Comparison of ENCODE assay signal across 10 mouse cellular contexts in genomic region chr1:156990112-156990511, GRCm38 (mm10). TPM values are rescaled to one million over a fixed set of nuclear protein-coding genes. Genes with fewer than 3 reads are reported as not detected.
A peak's percentile ranks its signal among the peaks of the same experiment; 100 is the strongest.
DNase-seq lines count a peak whose midpoint lies in the region; ATAC-seq lines count a peak whose summit lies in the region.
"Had no signal": no experiment of that assay in that cellular context is flagged by ENCODE, and none has a peak within 500 bp of the region (broad histone marks: within the 10 kb centered on the region; RNA-seq: fewer than 3 reads in every experiment).

No protein-coding gene starts in this region.

- 14% methylated on average over 9 of the region's 9 CpGs for WGBS in forebrain, embryonic 16.5 days
- 37% methylated on average over 9 of the region's 9 CpGs for whole genome bisulfite sequencing in midbrain, embryonic 12.5 days

- no peak overlapping the region for H3K4me2 ChIP-seq in forebrain, embryonic 16.5 days (ENCODE audit: low read length)
- 0 out of 2 replicates have a peak overlapping the region, but pooled peaks have one; percentile 2 for H3K4me2 ChIP-seq in midbrain, embryonic 12.5 days (replicated peaks)
- H3K4me2 ChIP-seq: lung, embryonic 15.5 days had no signal

- H3K27me3 ChIP-seq in forebrain, embryonic 16.5 days (replicated peaks; ENCODE audit: control insufficient read depth, insufficient read depth, low read length), result no peaks in the 10 kb centered on the region
- H3K27me3 ChIP-seq in midbrain, embryonic 12.5 days, result no peaks in the 10 kb centered on the region
- H3K27me3 ChIP-seq in splenic B cell, adult 2 months (ENCODE audit: control insufficient read depth, insufficient read depth, low read length, poor library complexity, severe bottlenecking), result no peaks in the 10 kb centered on the region
- H3K27me3 ChIP-seq: lung, embryonic 15.5 days had no signal

- peak overlapping the region; percentile 48 for H3K27ac ChIP-seq in forebrain, embryonic 16.5 days (ENCODE audit: low read length)
- peak overlapping the region; percentile 47 for H3K27ac ChIP-seq in midbrain, embryonic 12.5 days (replicated peaks)
- H3K27ac ChIP-seq: lung, embryonic 15.5 days had no signal

- no peak overlapping the region for H3K9ac ChIP-seq in forebrain, embryonic 16.5 days (replicated peaks; ENCODE audit: low read depth, low read length)
- no peak overlapping the region for H3K9ac ChIP-seq in midbrain, embryonic 12.5 days (replicated peaks)
- H3K9ac ChIP-seq: lung, embryonic 15.5 days had no signal

- intact Hi-C loops in left cerebral cortex, postnatal 14 days (cut with DNase I), result no loop called here

- H3K4me3 ChIP-seq in forebrain, embryonic 16.5 days (replicated peaks; ENCODE audit: low read length), result no peak overlapping the region
- H3K4me3 ChIP-seq in midbrain, embryonic 12.5 days, result no peak overlapping the region
- H3K4me3 ChIP-seq: lung, embryonic 15.5 days had no signal

- H3K4me1 ChIP-seq in forebrain, embryonic 16.5 days (replicated peaks; ENCODE audit: control insufficient read depth, insufficient read depth, low read length), result peaks cover 25% of the 10 kb centered on the region
- H3K4me1 ChIP-seq in midbrain, embryonic 12.5 days, result peaks cover 31% of the 10 kb centered on the region

- no peaks in the 10 kb centered on the region for H3K36me3 ChIP-seq in forebrain, embryonic 16.5 days (ENCODE audit: control insufficient read depth, insufficient read depth)
- no peaks in the 10 kb centered on the region for H3K36me3 ChIP-seq in midbrain, embryonic 12.5 days
- H3K36me3 ChIP-seq in splenic B cell, adult 2 months (ENCODE audit: control insufficient read depth, insufficient read depth, low read length, poor library complexity, severe bottlenecking), result no peaks in the 10 kb centered on the region
- H3K36me3 ChIP-seq: lung, embryonic 15.5 days had no signal

- H3K9me3 ChIP-seq in forebrain, embryonic 16.5 days (ENCODE audit: control insufficient read depth, low read length), result no peaks in the 10 kb centered on the region
- no peaks in the 10 kb centered on the region for H3K9me3 ChIP-seq in midbrain, embryonic 12.5 days
- H3K9me3 ChIP-seq: lung, embryonic 15.5 days had no signal

- peak; percentile 19 to 84 for DNase-seq in left cerebral cortex, postnatal 14 days (ENCODE audit: low spot score in 2 of 2)
- no peak for DNase-seq in left cerebral cortex, adult 9 months (ENCODE audit: low spot score in 2 of 2)
- DNase-seq in splenic B cell, adult 2 months (ENCODE audit: low read depth, low spot score), result peak; percentile 80
- DNase-seq in cerebellum, postnatal 36 days, result no peak
- DNase-seq: cerebellum, adult 9-11 months had no signal

- peak; percentile 90 for ATAC-seq in forebrain, embryonic 16.5 days
- peak; percentile 84 for ATAC-seq in midbrain, embryonic 12.5 days (ENCODE audit: low FRiP score, low read depth)
- no peak for ATAC-seq in erythroid progenitor cell, adult 5-6 weeks (replicated peaks; ENCODE audit: low FRiP score, poor library complexity, severe bottlenecking)
- ATAC-seq in megakaryocyte, adult 5-6 weeks (ENCODE audit: poor library complexity, severe bottlenecking), result no peak

RNA-seq across cellular contexts. Expression of gene Ralgps2, which starts 50.7 kb away (rescaled TPM):
- total RNA-seq in left cerebral cortex, postnatal 14 days (2021), result 10 to 100 TPM; 43.3 to 54.7 TPM
- polyA plus RNA-seq in forebrain, embryonic 16.5 days (2015; fragmentation: Nextera tagmentation; extraction: Ambion mirVana), result 132 and 135 TPM in 2 replicates
- 112 and 125 TPM in 2 replicates for polyA plus RNA-seq in midbrain, embryonic 12.5 days (2016; fragmentation: Nextera tagmentation; extraction: Ambion mirVana)
- 8.3 and 20.1 TPM in 2 replicates for total RNA-seq in erythroid progenitor cell, adult 5-6 weeks (2015; ENCODE audit: low replicate concordance)
- 3.9 and 18.2 TPM in 2 replicates for total RNA-seq in erythroid progenitor cell, adult 5-6 weeks (2017; ENCODE audit: low replicate concordance)
- total RNA-seq in megakaryocyte, adult 5-6 weeks (2015), result 6.0 and 12.4 TPM in 2 replicates
- 8.9 and 39.4 TPM in 2 replicates for total RNA-seq in megakaryocyte, adult 5-6 weeks (2017)

Comparison
In these comparisons a context has a peak if more than half of its experiments do, and no peak if none do; other contexts are left out.
1. DNase-seq: peak in left cerebral cortex, postnatal 14 days (2 of 2) and splenic B cell, adult 2 months (single experiment); none in left cerebral cortex, adult 9 months (0 of 2) and cerebellum, postnatal 36 days (0 of 2).
2. ATAC-seq: peak in forebrain, embryonic 16.5 days (single experiment) and midbrain, embryonic 12.5 days (single experiment); none in erythroid progenitor cell, adult 5-6 weeks (single experiment) and megakaryocyte, adult 5-6 weeks (single experiment).